Mouse (Mus musculus) heart, postnatal 0 days (tissue): Measurements from ENCODE around the gene Drd2.

ENCODE experiments used
- CTCF ChIP-seq: IDR thresholded peaks from 2 replicates; pipeline ENCODE4 v1.5.1; 2016; ENCODE audit warnings: antibody characterized with exemption, control low read depth, low read depth
- EP300 ChIP-seq: IDR thresholded peaks from 2 replicates; pipeline ENCODE4 v1.6.1; 2016; ENCODE audit warnings: antibody characterized with exemption, low read depth

DNA sequence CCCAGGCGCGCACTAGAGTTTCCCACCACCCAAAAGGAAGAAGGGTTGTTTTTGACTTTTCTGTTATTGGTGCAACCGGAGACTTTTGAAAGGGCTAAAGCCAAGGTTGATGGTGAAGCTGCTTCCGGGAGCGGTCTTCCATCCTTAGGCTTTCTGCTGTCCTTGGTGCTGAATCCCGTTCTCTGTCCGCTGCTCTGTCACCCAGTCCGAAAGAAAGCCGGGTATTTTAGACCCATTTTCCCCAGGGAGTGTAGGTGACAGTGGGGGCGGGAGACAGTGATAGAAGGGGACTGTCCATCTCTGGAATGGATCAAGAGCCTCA, 578 bp downstream of the Drd2 start:
- TF ChIP-seq CTCF (no peak), EP300 (no peak)
